Mouse (Mus musculus) C2C12 (cell line): ENCODE data around the gene Chchd3.

Source experiments
- CTCF ChIP-seq: IDR thresholded peaks from one replicate; pipeline ENCODE4 v1.5.1; 2011; ENCODE audit not compliant: control insufficient read depth, insufficient read depth, insufficient read length
- MAX ChIP-seq: IDR thresholded peaks from one replicate; pipeline ENCODE4 v1.6.1; 2011; ENCODE audit warnings: mild to moderate bottlenecking, control low read depth
- USF1 ChIP-seq: IDR thresholded peaks from one replicate; pipeline ENCODE4 v1.6.1; 2011; ENCODE audit warnings: low read depth, mild to moderate bottlenecking, control low read depth, moderate library complexity

DNA sequence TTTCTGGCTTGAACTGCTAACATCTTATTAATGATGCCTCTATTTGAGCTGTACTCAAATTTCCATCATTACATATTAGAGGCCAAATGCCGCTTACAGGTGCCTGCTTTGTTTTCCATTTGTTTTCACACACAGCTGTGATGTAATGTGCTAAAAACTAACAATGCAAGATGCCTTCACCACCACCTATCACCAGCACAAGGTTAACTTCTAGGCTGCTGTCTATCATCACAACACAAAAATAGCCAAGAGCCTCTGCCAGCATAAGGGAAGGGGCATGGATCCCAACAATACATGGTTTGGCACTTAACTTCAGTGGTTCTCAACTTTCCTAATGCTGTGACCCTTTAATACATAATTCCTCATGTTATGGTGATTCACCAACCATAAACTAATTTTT, 251.3 kb downstream of the Chchd3 start:
- no peak for TF ChIP-seq USF1
- no peak for TF ChIP-seq CTCF
- no peak for TF ChIP-seq MAX
